Mouse (Mus musculus): ENCODE measurements around the gene Pomc. TPM values are rescaled to one million over a fixed set of nuclear protein-coding genes. Genes with fewer than 3 reads are reported as not detected.
"Not testable (repeated sequence)": the region's sequence is repeated elsewhere in the genome, so short reads cannot be mapped to it uniquely, and the experiment has no call there.

The Pomc gene
- polyA plus RNA-seq, 1 experiment, result 11.4 TPM

DNA sequence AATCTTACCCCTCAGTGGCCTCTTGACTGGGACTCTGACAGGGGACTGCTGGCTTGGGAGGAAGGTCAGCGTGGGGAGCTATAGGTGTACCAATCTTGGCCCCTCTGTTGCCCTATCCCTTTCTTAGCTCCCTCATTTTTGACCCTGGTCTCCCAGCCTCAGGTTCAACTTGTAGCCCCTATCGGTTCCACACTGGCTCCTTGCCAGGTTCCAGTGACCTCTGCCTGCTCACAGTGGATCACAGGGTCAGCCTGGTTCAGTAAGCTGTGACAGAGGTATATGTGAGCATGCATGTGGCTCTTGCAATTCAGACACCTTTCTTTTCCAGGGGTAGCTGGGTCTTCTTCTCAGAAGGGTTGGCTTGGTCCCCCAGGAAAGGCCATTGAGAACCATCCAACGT lies 38.9 kb upstream of the Pomc start:
- no peak for TF ChIP-seq POLR2A (IDR thresholded peaks at IDR 0.05; ENCODE audit: control insufficient read depth, low read depth, low read length)
- TF ChIP-seq CTCF (IDR thresholded peaks at IDR 0.05; ENCODE audit: control insufficient read depth, insufficient read depth, insufficient replicate concordance, low read depth, low read length), result no peak
- H3K27ac ChIP-seq (ENCODE audit: control insufficient read depth, insufficient read depth, low read depth, low read length), result no peak overlapping the region
- no peak overlapping the region for H3K4me3 ChIP-seq (ENCODE audit: control insufficient read depth, low read depth, low read length)
- no peaks in the 10 kb centered on the region for H3K27me3 ChIP-seq (ENCODE audit: control insufficient read depth, insufficient read depth, low read length)
- no peaks in the 10 kb centered on the region for H3K36me3 ChIP-seq (ENCODE audit: control insufficient read depth, insufficient read depth, low read length)
- H3K4me1 ChIP-seq (ENCODE audit: control insufficient read depth, insufficient read depth, low read length), result peaks cover 5% of the 10 kb centered on the region

- no peak for TF ChIP-seq POLR2A (IDR thresholded peaks at IDR 0.05; ENCODE audit: control insufficient read depth, low read depth, low read length)
- no peak for TF ChIP-seq CTCF (IDR thresholded peaks at IDR 0.05; ENCODE audit: control insufficient read depth, insufficient read depth, insufficient replicate concordance, low read depth, low read length)
- no peaks in the 10 kb centered on the region for H3K36me3 ChIP-seq (ENCODE audit: control insufficient read depth, insufficient read depth, low read length)
- H3K4me3 ChIP-seq (ENCODE audit: control insufficient read depth, low read depth, low read length), result no peak overlapping the region
- no peaks in the 10 kb centered on the region for H3K27me3 ChIP-seq (ENCODE audit: control insufficient read depth, insufficient read depth, low read length)
- no peak overlapping the region for H3K27ac ChIP-seq (ENCODE audit: control insufficient read depth, insufficient read depth, low read depth, low read length)
- peaks cover 5% of the 10 kb centered on the region for H3K4me1 ChIP-seq (ENCODE audit: control insufficient read depth, insufficient read depth, low read length)
Measured at GRCm38 (mm10) chr12:3917668-3918341, 36.9 kb upstream of the Pomc start.

GRCm38 (mm10) chr12:3918577-3918976 lies 36.2 kb upstream of the Pomc start:
- Histone ChIP-seq H3K27ac (ENCODE audit: control insufficient read depth, insufficient read depth, low read depth, low read length) (no peak overlapping the region), H3K4me3 (ENCODE audit: control insufficient read depth, low read depth, low read length) (no peak overlapping the region), H3K36me3 (ENCODE audit: control insufficient read depth, insufficient read depth, low read length) (no peaks in the 10 kb centered on the region), H3K27me3 (ENCODE audit: control insufficient read depth, insufficient read depth, low read length) (no peaks in the 10 kb centered on the region), H3K4me1 (ENCODE audit: control insufficient read depth, insufficient read depth, low read length) (peaks cover 5% of the 10 kb centered on the region)
- TF ChIP-seq CTCF (IDR thresholded peaks at IDR 0.05; ENCODE audit: control insufficient read depth, insufficient read depth, insufficient replicate concordance, low read depth, low read length) (no peak), POLR2A (IDR thresholded peaks at IDR 0.05; ENCODE audit: control insufficient read depth, low read depth, low read length) (no peak)

DNA sequence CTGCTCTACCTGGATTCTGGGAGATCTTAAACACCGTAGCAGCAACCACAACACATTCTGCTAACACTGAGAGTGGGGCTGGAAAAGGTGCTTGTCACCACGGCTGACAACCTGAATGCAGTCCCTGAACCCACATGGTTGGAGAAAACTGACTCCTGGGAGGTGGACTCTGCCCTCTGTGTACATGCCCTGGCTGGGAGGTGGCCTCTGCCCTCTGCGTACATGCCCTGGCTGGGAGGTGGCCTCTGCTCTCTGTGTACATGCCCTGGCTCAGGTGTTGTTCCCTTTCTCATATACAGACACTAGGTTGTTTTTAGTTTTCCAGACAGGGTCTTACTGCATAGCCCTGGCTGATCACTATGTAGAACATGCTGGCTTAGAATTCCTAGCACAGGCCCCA lies 35.3 kb upstream of the Pomc start:
- no peak overlapping the region for H3K27ac ChIP-seq (ENCODE audit: control insufficient read depth, insufficient read depth, low read depth, low read length)
- H3K27me3 ChIP-seq (ENCODE audit: control insufficient read depth, insufficient read depth, low read length), result no peaks in the 10 kb centered on the region
- H3K4me3 ChIP-seq (ENCODE audit: control insufficient read depth, low read depth, low read length), result no peak overlapping the region
- no peaks in the 10 kb centered on the region for H3K36me3 ChIP-seq (ENCODE audit: control insufficient read depth, insufficient read depth, low read length)
- TF ChIP-seq CTCF (IDR thresholded peaks at IDR 0.05; ENCODE audit: control insufficient read depth, insufficient read depth, insufficient replicate concordance, low read depth, low read length), result no peak
- TF ChIP-seq POLR2A (IDR thresholded peaks at IDR 0.05; ENCODE audit: control insufficient read depth, low read depth, low read length), result no peak
- H3K4me1 ChIP-seq (ENCODE audit: control insufficient read depth, insufficient read depth, low read length), result peaks cover 5% of the 10 kb centered on the region

DNA sequence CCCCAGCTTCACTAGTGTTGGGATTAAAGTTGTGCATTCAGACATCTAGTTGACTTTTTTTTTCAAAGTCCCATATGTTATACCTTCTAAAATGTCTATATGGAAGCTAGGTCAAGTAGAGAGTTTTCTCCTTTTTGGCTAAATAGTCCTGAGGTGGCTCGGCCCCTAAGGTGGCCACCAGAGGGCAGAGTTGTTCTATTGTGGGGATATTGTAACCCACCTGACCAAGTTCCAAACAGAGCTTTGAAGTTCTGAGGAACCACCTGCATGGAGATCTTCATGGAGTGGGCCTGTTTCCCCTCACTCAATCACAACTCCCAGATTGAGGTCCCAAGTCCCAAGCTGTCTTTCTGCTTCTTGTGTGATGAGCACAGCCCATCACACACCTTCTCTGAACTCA lies 28.6 kb upstream of the Pomc start:
- TF ChIP-seq CTCF (IDR thresholded peaks at IDR 0.05; ENCODE audit: control insufficient read depth, insufficient read depth, insufficient replicate concordance, low read depth, low read length) (peak; percentile 41; the same call in 1 of the 2 replicates), POLR2A (IDR thresholded peaks at IDR 0.05; ENCODE audit: control insufficient read depth, low read depth, low read length) (no peak)
- Histone ChIP-seq H3K4me1 (ENCODE audit: control insufficient read depth, insufficient read depth, low read length) (peaks cover 12% of the 10 kb centered on the region), H3K27me3 (ENCODE audit: control insufficient read depth, insufficient read depth, low read length) (no peaks in the 10 kb centered on the region), H3K4me3 (ENCODE audit: control insufficient read depth, low read depth, low read length) (no peak overlapping the region), H3K36me3 (ENCODE audit: control insufficient read depth, insufficient read depth, low read length) (no peaks in the 10 kb centered on the region), H3K27ac (ENCODE audit: control insufficient read depth, insufficient read depth, low read depth, low read length) (no peak overlapping the region)

- no peak overlapping the region for H3K27ac ChIP-seq (ENCODE audit: control insufficient read depth, insufficient read depth, low read depth, low read length)
- TF ChIP-seq CTCF (IDR thresholded peaks at IDR 0.05; ENCODE audit: control insufficient read depth, insufficient read depth, insufficient replicate concordance, low read depth, low read length), result peak; percentile 20; the same call in 1 of the 2 replicates
- no peak for TF ChIP-seq POLR2A (IDR thresholded peaks at IDR 0.05; ENCODE audit: control insufficient read depth, low read depth, low read length)
- no peak overlapping the region for H3K4me3 ChIP-seq (ENCODE audit: control insufficient read depth, low read depth, low read length)
- peaks cover 12% of the 10 kb centered on the region for H3K4me1 ChIP-seq (ENCODE audit: control insufficient read depth, insufficient read depth, low read length)
- no peaks in the 10 kb centered on the region for H3K36me3 ChIP-seq (ENCODE audit: control insufficient read depth, insufficient read depth, low read length)
- no peaks in the 10 kb centered on the region for H3K27me3 ChIP-seq (ENCODE audit: control insufficient read depth, insufficient read depth, low read length)
Measured at GRCm38 (mm10) chr12:3928841-3929240, 25.9 kb upstream of the Pomc start.

DNA sequence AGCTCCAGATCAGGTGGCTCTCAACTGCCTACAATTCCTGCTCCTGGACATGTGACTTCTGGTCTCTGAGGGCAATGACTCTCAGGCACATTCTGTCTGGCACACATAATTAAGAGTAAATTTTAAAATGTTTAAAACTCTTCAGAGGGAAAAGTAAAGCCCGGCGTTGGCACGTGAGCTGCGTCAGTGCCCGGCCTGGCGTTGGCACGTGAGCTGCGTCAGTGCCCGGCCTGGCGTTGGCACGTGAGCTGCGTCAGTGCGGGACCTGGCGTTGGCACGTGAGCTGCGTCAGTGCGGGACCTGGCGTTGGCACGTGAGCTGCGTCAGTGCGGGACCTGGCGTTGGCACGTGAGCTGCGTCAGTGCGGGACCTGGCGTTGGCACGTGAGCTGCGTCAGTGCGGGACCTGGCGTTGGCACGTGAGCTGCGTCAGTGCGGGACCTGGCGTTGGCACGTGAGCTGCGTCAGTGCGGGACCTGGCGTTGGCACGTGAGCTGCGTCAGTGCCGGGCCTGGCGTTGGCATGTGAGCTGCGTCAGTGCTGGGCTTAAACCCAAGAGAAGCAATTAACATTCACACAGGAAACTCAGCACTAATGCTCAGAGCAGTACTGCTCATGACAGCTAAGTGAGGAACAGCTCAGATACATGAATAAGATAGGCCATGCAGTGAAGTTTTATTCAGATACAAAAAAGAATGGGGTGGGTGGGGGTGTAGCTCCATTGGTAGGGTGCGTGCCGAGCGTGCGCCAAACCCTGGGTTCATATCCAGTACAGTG lies 24.5 kb upstream of the Pomc start:
- H3K36me3 ChIP-seq (ENCODE audit: control insufficient read depth, insufficient read depth, low read length); H3K27me3 ChIP-seq (ENCODE audit: control insufficient read depth, insufficient read depth, low read length): not testable (repeated sequence)
- TF ChIP-seq POLR2A (IDR thresholded peaks at IDR 0.05; ENCODE audit: control insufficient read depth, low read depth, low read length), result peak; percentile 51
- peak overlapping the region; percentile 91 for H3K27ac ChIP-seq (ENCODE audit: control insufficient read depth, insufficient read depth, low read depth, low read length)
- H3K4me1 ChIP-seq (ENCODE audit: control insufficient read depth, insufficient read depth, low read length), result peaks cover 12% of the 10 kb centered on the region
- peak overlapping the region; percentile 78 for H3K4me3 ChIP-seq (ENCODE audit: control insufficient read depth, low read depth, low read length)
